Mouse (Mus musculus): ENCODE results near the gene Ptprg. TPM values are rescaled to one million over a fixed set of nuclear protein-coding genes. Genes with fewer than 3 reads are reported as not detected.

Ptprg gene
- total RNA-seq, 1 experiment from 2014 or later: not detected

- ATAC-seq (replicated peaks in 1 of 2; ENCODE audit: insufficient read depth in 1 of 2, low FRiP score in 2 of 2, low TSS enrichment in 1 of 2, low read depth in 1 of 2, poor library complexity in 2 of 2, severe bottlenecking in 2 of 2): no peak
Measured at GRCm38 (mm10) chr14:12134504-12134903, 581.2 kb downstream of the Ptprg start.

DNA sequence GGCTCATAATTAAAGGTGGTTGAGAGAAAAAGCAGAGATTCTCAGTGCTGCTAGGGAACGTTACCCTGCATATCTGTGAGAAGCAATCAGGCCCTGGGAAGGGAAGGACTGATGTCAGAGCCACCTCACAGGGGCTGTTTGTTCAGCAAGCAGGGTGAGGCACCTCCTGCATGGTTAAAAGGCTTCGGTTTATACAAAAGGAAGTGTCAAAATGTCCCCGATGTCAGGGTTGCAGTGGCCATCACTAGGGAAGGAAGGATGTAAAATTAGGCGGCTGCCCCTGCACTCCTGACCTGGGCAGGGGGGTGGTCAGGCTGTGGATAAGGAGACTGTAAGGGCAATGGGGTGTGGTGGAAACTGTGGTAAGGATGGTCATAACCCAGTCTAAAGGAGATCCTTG is 583.2 kb downstream of the Ptprg start:
- no peak for ATAC-seq (replicated peaks in 1 of 2; ENCODE audit: insufficient read depth in 1 of 2, low FRiP score in 2 of 2, low TSS enrichment in 1 of 2, low read depth in 1 of 2, poor library complexity in 2 of 2, severe bottlenecking in 2 of 2)

GRCm38 (mm10) chr14:12139643-12140481 is 586.5 kb downstream of the Ptprg start:
- peak; percentile 56 to 76 for ATAC-seq (replicated peaks in 1 of 2; ENCODE audit: insufficient read depth in 1 of 2, low FRiP score in 2 of 2, low TSS enrichment in 1 of 2, low read depth in 1 of 2, poor library complexity in 2 of 2, severe bottlenecking in 2 of 2)

DNA sequence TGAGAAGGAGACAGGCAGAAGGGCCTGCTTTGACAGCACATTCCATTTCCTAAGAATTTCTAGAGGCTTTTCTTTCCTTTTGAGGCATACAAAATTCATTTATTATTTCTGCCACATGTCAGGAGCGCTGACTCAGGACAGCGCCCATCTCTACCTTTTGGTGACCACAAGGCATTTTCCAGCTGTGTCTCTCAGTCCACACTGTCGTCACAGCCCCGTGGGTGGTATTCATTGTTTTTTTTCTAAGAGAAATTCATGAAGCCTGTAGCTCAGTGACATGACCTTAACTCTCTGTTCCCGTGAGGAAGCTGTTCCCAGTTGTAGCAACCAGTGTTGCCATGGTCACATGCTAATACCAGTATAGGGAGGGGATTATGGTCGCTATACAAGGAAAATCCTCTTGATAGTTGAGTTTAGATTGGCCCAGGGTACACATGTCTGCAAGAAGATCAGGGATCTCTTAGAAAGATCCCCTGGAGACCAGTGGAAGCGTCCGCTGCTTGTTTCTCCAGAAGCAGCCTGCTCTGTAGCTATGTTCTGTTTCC is 590.7 kb downstream of the Ptprg start:
- no peak for ATAC-seq (replicated peaks in 1 of 2; ENCODE audit: insufficient read depth in 1 of 2, low FRiP score in 2 of 2, low TSS enrichment in 1 of 2, low read depth in 1 of 2, poor library complexity in 2 of 2, severe bottlenecking in 2 of 2)

GRCm38 (mm10) chr14:12145919-12146318 is 592.6 kb downstream of the Ptprg start:
- no peak for ATAC-seq (replicated peaks in 1 of 2; ENCODE audit: insufficient read depth in 1 of 2, low FRiP score in 2 of 2, low TSS enrichment in 1 of 2, low read depth in 1 of 2, poor library complexity in 2 of 2, severe bottlenecking in 2 of 2)

GRCm38 (mm10) chr14:12149529-12149928 is 596.2 kb downstream of the Ptprg start:
- ATAC-seq (replicated peaks in 1 of 2; ENCODE audit: insufficient read depth in 1 of 2, low FRiP score in 2 of 2, low TSS enrichment in 1 of 2, low read depth in 1 of 2, poor library complexity in 2 of 2, severe bottlenecking in 2 of 2): no peak

DNA sequence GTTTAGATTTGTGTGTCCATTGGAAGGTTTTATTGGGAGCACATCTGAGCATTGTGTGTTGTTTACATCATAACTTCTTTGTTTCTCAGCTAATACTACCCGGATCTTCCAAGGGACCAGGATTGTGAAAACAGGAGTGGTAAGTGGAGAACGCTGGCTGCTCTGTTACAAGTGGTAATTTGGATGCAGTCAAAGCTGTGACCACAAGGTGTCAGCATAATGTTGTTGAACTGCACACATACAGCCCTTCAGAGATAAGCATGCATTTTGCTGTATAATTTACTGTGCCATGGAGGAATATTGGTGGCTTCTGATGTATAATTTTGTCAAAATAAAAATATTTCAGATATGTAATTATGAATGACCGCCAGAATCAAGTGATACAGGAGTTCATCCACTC is 598.6 kb downstream of the Ptprg start:
- peak; percentile 62 to 71 for ATAC-seq (replicated peaks in 1 of 2; ENCODE audit: insufficient read depth in 1 of 2, low FRiP score in 2 of 2, low TSS enrichment in 1 of 2, low read depth in 1 of 2, poor library complexity in 2 of 2, severe bottlenecking in 2 of 2)

DNA sequence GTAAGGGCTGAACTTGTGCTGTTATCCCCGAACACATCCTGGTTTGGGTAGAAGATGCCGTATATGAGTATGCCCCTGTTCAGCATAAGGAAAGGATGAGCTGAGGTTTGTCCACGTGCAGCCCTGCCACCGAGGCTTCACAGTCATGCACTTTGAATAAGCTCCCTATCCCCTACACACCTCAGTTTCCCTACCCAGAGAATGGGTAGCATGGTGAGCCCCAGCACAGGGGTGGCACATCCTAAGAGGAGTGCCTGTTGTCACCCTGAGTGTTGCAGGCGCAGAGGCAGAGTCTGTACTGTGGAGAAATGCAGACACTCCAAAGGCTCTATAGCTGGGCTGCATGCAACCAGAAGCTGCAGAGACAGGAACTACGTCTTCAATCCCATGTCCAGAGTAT is 599.4 kb downstream of the Ptprg start:
- ATAC-seq (replicated peaks in 1 of 2; ENCODE audit: insufficient read depth in 1 of 2, low FRiP score in 2 of 2, low TSS enrichment in 1 of 2, low read depth in 1 of 2, poor library complexity in 2 of 2, severe bottlenecking in 2 of 2): no peak

GRCm38 (mm10) chr14:12153599-12153998 is 600.3 kb downstream of the Ptprg start:
- ATAC-seq (replicated peaks in 1 of 2; ENCODE audit: insufficient read depth in 1 of 2, low FRiP score in 2 of 2, low TSS enrichment in 1 of 2, low read depth in 1 of 2, poor library complexity in 2 of 2, severe bottlenecking in 2 of 2): no peak

DNA sequence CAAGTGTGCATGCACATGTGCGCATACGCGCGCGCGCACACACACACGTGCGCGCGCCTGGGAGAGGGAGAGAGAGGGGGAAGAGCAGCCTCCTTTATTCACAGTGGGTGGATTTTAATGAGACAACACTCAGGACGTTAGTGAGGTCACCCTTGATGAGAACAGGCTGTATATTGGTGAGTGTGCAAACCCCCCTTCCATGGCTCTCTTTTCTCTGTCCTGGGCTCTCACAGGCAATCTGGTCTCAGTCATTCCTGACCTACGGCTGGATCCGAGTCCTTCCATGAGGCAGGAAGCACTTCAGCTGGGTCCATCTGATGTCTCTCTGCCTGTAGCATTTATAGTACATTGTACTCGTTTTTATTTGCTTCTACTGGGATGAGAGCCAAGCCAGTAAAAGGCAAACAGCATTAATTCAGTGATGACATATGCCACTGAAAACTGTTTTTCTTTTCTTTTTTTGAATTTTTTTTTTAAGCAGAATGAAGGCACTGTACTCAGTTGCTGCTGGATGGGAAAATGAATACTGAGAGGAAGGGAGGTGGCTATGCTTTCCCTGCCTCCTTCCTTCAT is 608.5 kb downstream of the Ptprg start:
- ATAC-seq (replicated peaks in 1 of 2; ENCODE audit: insufficient read depth in 1 of 2, low FRiP score in 2 of 2, low TSS enrichment in 1 of 2, low read depth in 1 of 2, poor library complexity in 2 of 2, severe bottlenecking in 2 of 2): no peak

- ATAC-seq (replicated peaks in 1 of 2; ENCODE audit: insufficient read depth in 1 of 2, low FRiP score in 2 of 2, low TSS enrichment in 1 of 2, low read depth in 1 of 2, poor library complexity in 2 of 2, severe bottlenecking in 2 of 2): no peak
Measured at GRCm38 (mm10) chr14:12162331-12162854, 609.1 kb downstream of the Ptprg start.

DNA sequence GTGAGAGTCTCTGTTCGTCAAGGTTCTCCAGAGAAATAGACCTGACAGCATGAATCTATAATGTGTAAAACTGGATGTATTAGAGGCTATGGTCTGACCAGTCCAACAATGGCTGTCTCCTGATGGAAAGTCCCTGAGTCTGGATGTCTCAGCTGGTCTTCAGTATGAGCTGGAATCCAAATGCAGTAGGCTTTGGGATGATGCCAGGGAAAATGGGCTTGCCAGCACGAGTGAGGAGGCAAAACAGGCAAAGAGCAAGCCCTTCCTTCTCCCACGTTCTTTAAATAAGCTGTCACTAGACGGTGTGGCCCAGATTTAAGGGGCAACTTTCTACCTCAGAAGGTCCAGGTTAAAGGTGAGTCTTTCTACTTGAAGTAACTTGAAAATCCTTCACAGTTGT is 609.9 kb downstream of the Ptprg start:
- ATAC-seq (replicated peaks in 1 of 2; ENCODE audit: insufficient read depth in 1 of 2, low FRiP score in 2 of 2, low TSS enrichment in 1 of 2, low read depth in 1 of 2, poor library complexity in 2 of 2, severe bottlenecking in 2 of 2): no peak

DNA sequence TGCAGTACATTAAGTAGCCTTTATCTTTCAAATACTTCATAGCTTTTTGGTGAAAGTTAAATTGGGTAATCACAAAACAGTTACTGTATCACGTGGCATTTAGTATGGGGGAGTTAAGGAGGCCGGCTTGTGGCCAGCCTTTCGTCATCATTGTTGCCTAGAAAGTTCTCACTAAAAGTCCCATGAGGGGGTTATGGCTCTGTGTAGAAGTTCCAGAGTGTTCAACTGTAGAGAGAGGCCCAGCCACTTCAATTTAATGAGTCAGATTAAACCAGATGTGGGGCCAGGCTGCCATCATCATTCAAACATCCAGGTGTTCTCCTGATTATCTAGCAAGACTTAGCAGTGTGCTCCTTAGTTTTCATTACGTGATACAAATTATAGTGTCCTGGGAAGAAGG is 613.9 kb downstream of the Ptprg start:
- ATAC-seq (replicated peaks in 1 of 2; ENCODE audit: insufficient read depth in 1 of 2, low FRiP score in 2 of 2, low TSS enrichment in 1 of 2, low read depth in 1 of 2, poor library complexity in 2 of 2, severe bottlenecking in 2 of 2): no peak

- no peak for ATAC-seq (replicated peaks in 1 of 2; ENCODE audit: insufficient read depth in 1 of 2, low FRiP score in 2 of 2, low TSS enrichment in 1 of 2, low read depth in 1 of 2, poor library complexity in 2 of 2, severe bottlenecking in 2 of 2)
Measured at GRCm38 (mm10) chr14:12167651-12168050, 614.3 kb downstream of the Ptprg start.

GRCm38 (mm10) chr14:12177436-12177835 is 624.1 kb downstream of the Ptprg start:
- no peak for ATAC-seq (replicated peaks in 1 of 2; ENCODE audit: insufficient read depth in 1 of 2, low FRiP score in 2 of 2, low TSS enrichment in 1 of 2, low read depth in 1 of 2, poor library complexity in 2 of 2, severe bottlenecking in 2 of 2)

DNA sequence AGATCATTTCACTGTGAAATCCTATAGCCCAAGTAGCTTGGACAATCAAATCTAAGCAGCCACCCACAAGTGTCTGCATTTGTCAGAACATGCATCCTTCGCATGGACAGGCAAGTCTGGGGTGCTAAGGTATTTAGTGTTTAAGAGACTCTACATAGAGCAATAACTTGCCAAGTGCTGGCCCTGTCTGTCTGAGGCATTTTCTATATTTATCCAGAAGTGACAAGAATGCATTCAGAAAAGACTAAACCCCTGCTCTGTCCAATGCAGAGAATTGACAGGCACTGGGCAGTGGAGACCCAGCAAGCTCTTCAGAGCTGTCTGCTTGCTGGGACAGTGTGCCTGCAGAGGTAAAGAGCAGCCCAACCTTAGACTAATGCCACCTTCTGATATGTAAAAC is 625.3 kb downstream of the Ptprg start:
- no peak for ATAC-seq (replicated peaks in 1 of 2; ENCODE audit: insufficient read depth in 1 of 2, low FRiP score in 2 of 2, low TSS enrichment in 1 of 2, low read depth in 1 of 2, poor library complexity in 2 of 2, severe bottlenecking in 2 of 2)

DNA sequence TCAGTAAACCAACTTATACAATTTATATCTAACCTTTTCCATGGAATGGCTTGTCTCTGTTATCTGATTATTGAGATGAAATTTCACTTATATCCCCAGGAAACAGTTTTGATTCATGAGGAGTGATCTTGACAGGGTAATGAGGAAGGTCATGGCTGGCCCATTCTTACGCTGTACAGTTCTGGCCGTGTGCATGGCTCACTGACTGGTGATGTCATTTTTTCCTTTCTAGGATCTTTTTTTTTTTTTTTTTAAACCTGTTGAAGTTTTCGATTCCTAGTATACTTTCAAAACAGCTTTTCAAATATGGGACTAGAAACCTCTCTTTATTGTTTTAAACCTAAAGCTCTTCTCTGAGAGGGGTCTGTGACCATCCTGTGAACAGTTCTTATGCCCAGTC is 626.8 kb downstream of the Ptprg start:
- ATAC-seq (replicated peaks in 1 of 2; ENCODE audit: insufficient read depth in 1 of 2, low FRiP score in 2 of 2, low TSS enrichment in 1 of 2, low read depth in 1 of 2, poor library complexity in 2 of 2, severe bottlenecking in 2 of 2): no peak

DNA sequence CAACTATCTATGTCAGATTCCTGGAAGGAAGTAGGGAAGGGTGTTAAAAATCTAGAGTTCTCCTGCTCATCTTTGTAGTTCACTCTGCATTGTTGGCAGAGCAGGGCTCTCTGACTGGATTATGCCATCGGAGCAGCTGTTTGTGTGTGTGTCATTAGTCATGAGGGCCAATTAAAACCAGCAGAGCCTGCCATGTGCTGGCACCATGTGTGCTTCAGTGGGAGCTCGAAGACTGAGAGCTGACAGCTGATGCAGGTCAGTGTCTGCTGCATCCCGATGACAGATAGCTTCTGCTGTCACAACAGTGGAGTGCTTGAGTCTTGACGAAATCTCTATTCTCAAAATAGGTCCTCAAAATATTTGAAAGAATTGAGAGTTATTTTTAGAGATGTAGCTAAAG is 631.7 kb downstream of the Ptprg start:
- no peak for ATAC-seq (replicated peaks in 1 of 2; ENCODE audit: insufficient read depth in 1 of 2, low FRiP score in 2 of 2, low TSS enrichment in 1 of 2, low read depth in 1 of 2, poor library complexity in 2 of 2, severe bottlenecking in 2 of 2)
